Mouse (Mus musculus) forebrain, embryonic 15.5 days (tissue): ENCODE measurements around the gene Ppp4r4. TPM values are rescaled to one million over a fixed set of nuclear protein-coding genes. Genes with fewer than 3 reads are reported as not detected.
"Not testable (repeated sequence)": the region's sequence is repeated elsewhere in the genome, so short reads cannot be mapped to it uniquely, and the experiment has no call there.

Source experiments
- ATAC-seq: fragments of 200-750 bp; cut with Nextera tagmentation; replicated peaks from 2 replicates; pipeline ENCODE4 v1.8.0; 2017; ENCODE audit warnings: mild to moderate bottlenecking, moderate TSS enrichment, moderate library complexity
- H3K27ac ChIP-seq: fragments of 300-500 bp; sonication (generic); replicated peaks from 2 replicates; pipeline ENCODE4 v1.5.1; 2015; ENCODE audit warnings: mild to moderate bottlenecking, inconsistent platforms
- H3K27me3 ChIP-seq: fragments of 300-500 bp; sonication (generic); 2 replicates; pipeline ENCODE4 v1.6.1; 2015; ENCODE audit warnings: inconsistent platforms
- H3K36me3 ChIP-seq: fragments of 300-500 bp; sonication (generic); 2 replicates; pipeline ENCODE4 v1.6.1; 2015; ENCODE audit warnings: mild to moderate bottlenecking, inconsistent platforms
- H3K4me1 ChIP-seq: fragments of 300-500 bp; sonication (generic); 2 replicates; pipeline ENCODE4 v1.6.1; 2015; ENCODE audit warnings: inconsistent platforms
- H3K4me2 ChIP-seq: fragments of 300-500 bp; sonication (generic); replicated peaks from 2 replicates; pipeline ENCODE4 v1.6.1; 2015; ENCODE audit warnings: mild to moderate bottlenecking, inconsistent platforms
- H3K4me3 ChIP-seq: fragments of 300-500 bp; sonication (generic); 2 replicates; pipeline ENCODE4 v1.5.1; 2015; ENCODE audit warnings: mild to moderate bottlenecking, inconsistent platforms
- H3K9ac ChIP-seq: fragments of 300-500 bp; sonication (generic); replicated peaks from 2 replicates; pipeline ENCODE4 v1.6.1; 2015; ENCODE audit warnings: mild to moderate bottlenecking, inconsistent platforms
- H3K9me3 ChIP-seq: fragments of 300-500 bp; sonication (generic); 2 replicates; pipeline ENCODE4 v1.6.1; 2016; ENCODE audit warnings: inconsistent platforms
- WGBS: fragments of 180-500 bp; shearing (Covaris S2); methylation state at CpG from one replicate; pipeline ENCODE4 v1.1.7; 2015; ENCODE audit warnings: mixed read lengths; 5-methylcytosine and 5-hydroxymethylcytosine counted together
- polyA plus RNA-seq: library from polyadenylated mRNA; unstranded; fragments of >200 nt; fragmentation: Nextera tagmentation; extraction: Ambion mirVana; gene quantifications from 2 replicates; pipeline ENCODE4 v1.2.1, GENCODE M21; 2015

The Ppp4r4 gene
- polyA plus RNA-seq, 1 experiment from 2014 or later: 1.9 TPM

- Histone ChIP-seq H3K9ac (no peak overlapping the region), H3K27me3 (no peaks in the 10 kb centered on the region), H3K27ac (no peak overlapping the region), H3K4me3 (no peak overlapping the region), H3K4me2 (no peak overlapping the region), H3K9me3 (no peaks in the 10 kb centered on the region), H3K36me3 (no peaks in the 10 kb centered on the region), H3K4me1 (no peaks in the 10 kb centered on the region)
- ATAC-seq: no peak
- 35% methylated on average over 5 of the region's 5 CpGs for WGBS
Measured at GRCm38 (mm10) chr12:103644601-103645000, 112.5 kb downstream of the Ppp4r4 start.

GRCm38 (mm10) chr12:103646314-103646713 lies 114.2 kb downstream of the Ppp4r4 start:
- Histone ChIP-seq H3K4me3 (no peak overlapping the region), H3K9me3 (0 out of 2 replicates have a peak, but pooled peaks cover 8% of the 10 kb centered on the region), H3K9ac (no peak overlapping the region), H3K4me2 (no peak overlapping the region), H3K27me3 (no peaks in the 10 kb centered on the region), H3K27ac (no peak overlapping the region), H3K4me1 (no peaks in the 10 kb centered on the region), H3K36me3 (no peaks in the 10 kb centered on the region)
- whole genome bisulfite sequencing: 82% methylated on average over 2 of the region's 2 CpGs
- no peak for ATAC-seq

- Histone ChIP-seq H3K4me2 (no peak overlapping the region), H3K27me3 (no peaks in the 10 kb centered on the region), H3K4me1 (no peaks in the 10 kb centered on the region), H3K9me3 (0 out of 2 replicates have a peak, but pooled peaks cover 8% of the 10 kb centered on the region), H3K36me3 (no peaks in the 10 kb centered on the region), H3K9ac (no peak overlapping the region), H3K4me3 (no peak overlapping the region), H3K27ac (no peak overlapping the region)
- WGBS: 89% methylated on average over 2 of the region's 2 CpGs
- no peak for ATAC-seq
Measured at GRCm38 (mm10) chr12:103653836-103654235, 121.8 kb downstream of the Ppp4r4 start.

- Histone ChIP-seq H3K9me3 (0 out of 2 replicates have a peak, but pooled peaks cover 2% of the 10 kb centered on the region), H3K36me3 (no peaks in the 10 kb centered on the region), H3K4me3 (no peak overlapping the region), H3K9ac (no peak overlapping the region), H3K4me1 (no peaks in the 10 kb centered on the region), H3K4me2 (no peak overlapping the region), H3K27me3 (no peaks in the 10 kb centered on the region), H3K27ac (no peak overlapping the region)
- ATAC-seq: no peak
- 85% methylated on average over 7 of the region's 7 CpGs for WGBS
Measured at GRCm38 (mm10) chr12:103655123-103656044, 123.3 kb downstream of the Ppp4r4 start.

GRCm38 (mm10) chr12:103656848-103657626 lies 125.0 kb downstream of the Ppp4r4 start, which contains the start of gene Serpina6:
Gene Serpina6 (minus strand): TSS chr12:103657212.
- no peaks in the 10 kb centered on the region for H3K9me3 ChIP-seq
- H3K36me3 ChIP-seq: no peaks in the 10 kb centered on the region
- H3K27me3 ChIP-seq: no peaks in the 10 kb centered on the region
- 83% methylated on average over 9 of the region's 9 CpGs for WGBS
- no peak within 1 kb of the TSS for H3K4me3 ChIP-seq
- H3K4me2 ChIP-seq: no peak within 1 kb of the TSS
- no peak for ATAC-seq
- H3K4me1 ChIP-seq: no peaks in the 10 kb centered on the region
- no peak within 1 kb of the TSS for H3K27ac ChIP-seq
- H3K9ac ChIP-seq: no peak within 1 kb of the TSS

GRCm38 (mm10) chr12:103657991-103658390 lies 125.9 kb downstream of the Ppp4r4 start:
- ATAC-seq: no peak
- no peaks in the 10 kb centered on the region for H3K27me3 ChIP-seq
- no peaks in the 10 kb centered on the region for H3K9me3 ChIP-seq
- H3K4me3 ChIP-seq: no peak overlapping the region
- no peak overlapping the region for H3K4me2 ChIP-seq
- no peaks in the 10 kb centered on the region for H3K36me3 ChIP-seq
- 83% methylated on average over 10 of the region's 10 CpGs for WGBS
- no peak overlapping the region for H3K9ac ChIP-seq
- no peaks in the 10 kb centered on the region for H3K4me1 ChIP-seq
- H3K27ac ChIP-seq: no peak overlapping the region

- WGBS: 83% methylated on average over 2 of the region's 2 CpGs
- no peak overlapping the region for H3K4me3 ChIP-seq
- no peaks in the 10 kb centered on the region for H3K27me3 ChIP-seq
- no peaks in the 10 kb centered on the region for H3K36me3 ChIP-seq
- no peak for ATAC-seq
- H3K9me3 ChIP-seq: no peaks in the 10 kb centered on the region
- no peak overlapping the region for H3K4me2 ChIP-seq
- H3K27ac ChIP-seq: no peak overlapping the region
- no peak overlapping the region for H3K9ac ChIP-seq
- H3K4me1 ChIP-seq: no peaks in the 10 kb centered on the region
Measured at GRCm38 (mm10) chr12:103659171-103659570, 127.1 kb downstream of the Ppp4r4 start.

GRCm38 (mm10) chr12:103660076-103660475 lies 128.0 kb downstream of the Ppp4r4 start:
- H3K27ac ChIP-seq: no peak overlapping the region
- H3K36me3 ChIP-seq: no peaks in the 10 kb centered on the region

GRCm38 (mm10) chr12:103662053-103662452 lies 130.0 kb downstream of the Ppp4r4 start:
- not testable (repeated sequence) for H3K4me2 ChIP-seq, H3K27ac ChIP-seq, H3K27me3 ChIP-seq, H3K9ac ChIP-seq, H3K4me1 ChIP-seq, H3K9me3 ChIP-seq, H3K36me3 ChIP-seq, H3K4me3 ChIP-seq, ATAC-seq

More at GRCm38 (mm10) chr12:103660076-103660475, 128.0 kb downstream of the Ppp4r4 start:
- Histone ChIP-seq H3K9me3 (no peaks in the 10 kb centered on the region), H3K4me2 (no peak overlapping the region), H3K4me1 (no peaks in the 10 kb centered on the region), H3K4me3 (no peak overlapping the region), H3K9ac (no peak overlapping the region), H3K27me3 (no peaks in the 10 kb centered on the region)
- ATAC-seq: no peak
- 91% methylated on average over 5 of the region's 5 CpGs for WGBS

Other genes starting within 250 kb of the Ppp4r4 start
- gene Fam181a, start 221.3 kb upstream of the Ppp4r4 start, polyA plus RNA-seq: 4.0 TPM in 2 replicates
- 0.55 and 0.74 TPM in 2 replicates for gene Asb2, start 176.3 kb upstream of the Ppp4r4 start, polyA plus RNA-seq
- gene Otub2, start 143.6 kb upstream of the Ppp4r4 start, polyA plus RNA-seq: 19.2 and 21.9 TPM in 2 replicates
- gene 9330161L09Rik, start 124.5 kb upstream of the Ppp4r4 start, polyA plus RNA-seq: 0.69 and 1.1 TPM in 2 replicates
- gene Ddx24, start 106.5 kb upstream of the Ppp4r4 start, polyA plus RNA-seq: 147 and 153 TPM in 2 replicates
- 6.7 and 8.0 TPM in 2 replicates for gene Ifi27, start 98.1 kb upstream of the Ppp4r4 start, polyA plus RNA-seq
- gene Ifi27l2a, start 88.6 kb upstream of the Ppp4r4 start, polyA plus RNA-seq: 3.1 and 6.2 TPM in 2 replicates
- gene Ifi27l2b, start 75.1 kb upstream of the Ppp4r4 start, polyA plus RNA-seq: not detected in 2 replicates
- gene Serpina10, start 99.2 kb downstream of the Ppp4r4 start, polyA plus RNA-seq: 0.05 TPM in 1 of 2 replicates, not detected in the other
- 0.49 TPM in 1 of 2 replicates, not detected in the other for gene Serpina6, start 124.9 kb downstream of the Ppp4r4 start, polyA plus RNA-seq
- gene Serpina16, start 143.9 kb downstream of the Ppp4r4 start, polyA plus RNA-seq: not detected in 2 replicates
- not detected in 2 replicates for gene Serpina1f, start 163.2 kb downstream of the Ppp4r4 start, polyA plus RNA-seq
- not detected in 2 replicates for gene Serpina1d, start 241.3 kb downstream of the Ppp4r4 start, polyA plus RNA-seq